Mouse (Mus musculus): ENCODE measurements at regions not wholly inside any gene's neighbourhood (a gene's known extent, or its start where the extent isn't known, plus 50 kb on each side); places are given as distances from the start of the nearest gene placed in this dataset.

DNA sequence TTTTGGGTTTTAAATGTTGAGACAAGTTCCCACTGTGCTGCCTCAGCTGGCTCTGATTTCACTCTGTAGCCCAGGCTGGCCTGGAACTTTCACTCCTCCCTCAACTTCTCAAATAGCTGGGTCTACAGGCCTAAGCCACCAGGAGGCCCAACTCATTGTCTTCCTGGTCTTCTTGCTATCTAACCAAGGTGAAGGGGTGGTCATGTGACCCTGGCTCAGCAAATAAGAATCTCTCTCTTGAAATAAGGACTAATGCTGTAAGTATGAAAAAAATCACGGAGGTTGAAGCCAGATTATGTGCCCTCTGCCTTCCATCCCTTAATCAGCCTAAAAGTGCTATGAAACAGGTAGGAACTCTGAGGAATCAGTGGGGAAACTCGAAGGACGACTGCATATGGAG, 208.7 kb upstream of the Rreb1 start:
- no peaks in the 10 kb centered on the region for H3K4me1 ChIP-seq (ENCODE audit: insufficient read depth, low read length)
- no peak for TF ChIP-seq CTCF (IDR thresholded peaks at IDR 0.05)
- ATAC-seq (ENCODE audit: low FRiP score), result no peak
- H3K9me3 ChIP-seq (ENCODE audit: low read length), result no peaks in the 10 kb centered on the region
- no peak overlapping the region for H3K9ac ChIP-seq (replicated peaks; ENCODE audit: low read length, poor library complexity, severe bottlenecking)
- H3K27me3 ChIP-seq (ENCODE audit: insufficient read depth, low read length), result no peaks in the 10 kb centered on the region
- H3K27ac ChIP-seq (ENCODE audit: low read depth, low read length), result no peak overlapping the region
- H3K4me2 ChIP-seq (ENCODE audit: low read depth, low read length, poor library complexity, severe bottlenecking), result no peak overlapping the region
- 82% methylated on average over 3 of the region's 3 CpGs for WGBS
- no peaks in the 10 kb centered on the region for H3K36me3 ChIP-seq (ENCODE audit: insufficient read depth, low read length)
- no peak for DNase-seq (ENCODE audit: low spot score)
- H3K4me3 ChIP-seq (ENCODE audit: low read depth, low read length), result no peak overlapping the region

DNA sequence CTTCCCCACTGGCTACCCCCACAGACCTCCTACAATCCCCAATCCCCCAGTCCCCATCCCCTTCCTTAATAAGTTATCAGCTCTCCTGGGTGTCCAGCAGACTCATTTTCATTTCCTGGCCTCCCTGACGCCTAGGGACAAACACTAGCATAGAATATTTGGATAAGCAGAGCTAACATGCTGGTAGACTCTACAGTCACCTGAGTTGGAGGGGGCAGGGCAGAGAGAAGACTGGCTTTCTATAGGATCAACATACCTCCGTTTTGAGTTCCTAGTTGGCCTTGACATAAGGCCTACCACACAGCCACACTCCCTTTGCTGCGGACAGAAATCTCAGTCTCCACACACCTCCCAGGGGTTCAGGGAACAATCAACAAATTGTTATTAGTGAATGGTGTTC, 205.2 kb upstream of the Rreb1 start:
- TF ChIP-seq CTCF (IDR thresholded peaks at IDR 0.05), result no peak
- Histone ChIP-seq H3K27ac (ENCODE audit: low read depth, low read length) (no peak overlapping the region), H3K4me3 (ENCODE audit: low read depth, low read length) (no peak overlapping the region), H3K9me3 (ENCODE audit: low read length) (no peaks in the 10 kb centered on the region), H3K4me2 (ENCODE audit: low read depth, low read length, poor library complexity, severe bottlenecking) (no peak overlapping the region), H3K27me3 (ENCODE audit: insufficient read depth, low read length) (no peaks in the 10 kb centered on the region), H3K4me1 (ENCODE audit: insufficient read depth, low read length) (no peaks in the 10 kb centered on the region), H3K9ac (replicated peaks; ENCODE audit: low read length, poor library complexity, severe bottlenecking) (no peak overlapping the region), H3K36me3 (ENCODE audit: insufficient read depth, low read length) (no peaks in the 10 kb centered on the region)
- DNase-seq (ENCODE audit: low spot score), result no peak
- WGBS, result 60% methylated on average over 3 of the region's 3 CpGs
- no peak for ATAC-seq (ENCODE audit: low FRiP score)

DNA sequence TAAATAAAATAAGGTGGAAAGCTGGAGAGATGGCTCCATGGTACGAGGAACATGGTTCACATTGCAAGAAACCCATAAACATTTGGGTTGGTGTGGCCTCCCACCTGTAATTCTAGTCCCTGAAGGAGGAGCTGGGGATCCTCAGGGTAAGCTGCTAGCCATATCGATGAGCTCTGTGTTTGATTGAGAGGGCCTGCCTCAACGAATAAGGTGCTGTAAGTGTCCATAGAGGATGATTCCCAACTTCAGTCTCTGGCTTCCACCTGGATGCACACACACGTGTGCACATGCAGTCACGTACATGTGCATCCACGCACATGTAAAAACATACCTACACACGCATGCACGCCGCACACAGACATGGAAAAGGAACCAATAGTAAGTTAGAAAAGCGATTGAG, 199.0 kb upstream of the Rreb1 start:
- H3K27ac ChIP-seq (ENCODE audit: low read depth, low read length), result no peak overlapping the region
- H3K27me3 ChIP-seq (ENCODE audit: insufficient read depth, low read length), result no peaks in the 10 kb centered on the region
- H3K9ac ChIP-seq (replicated peaks; ENCODE audit: low read length, poor library complexity, severe bottlenecking), result no peak overlapping the region
- TF ChIP-seq CTCF (IDR thresholded peaks at IDR 0.05), result no peak
- no peak overlapping the region for H3K4me3 ChIP-seq (ENCODE audit: low read depth, low read length)
- H3K4me2 ChIP-seq (ENCODE audit: low read depth, low read length, poor library complexity, severe bottlenecking), result no peak overlapping the region
- no peaks in the 10 kb centered on the region for H3K9me3 ChIP-seq (ENCODE audit: low read length)
- no peaks in the 10 kb centered on the region for H3K36me3 ChIP-seq (ENCODE audit: insufficient read depth, low read length)
- H3K4me1 ChIP-seq (ENCODE audit: insufficient read depth, low read length), result no peaks in the 10 kb centered on the region
- 83% methylated on average over 10 of the region's 10 CpGs for WGBS
- no peak for ATAC-seq (ENCODE audit: low FRiP score)
- no peak for DNase-seq (ENCODE audit: low spot score)

DNA sequence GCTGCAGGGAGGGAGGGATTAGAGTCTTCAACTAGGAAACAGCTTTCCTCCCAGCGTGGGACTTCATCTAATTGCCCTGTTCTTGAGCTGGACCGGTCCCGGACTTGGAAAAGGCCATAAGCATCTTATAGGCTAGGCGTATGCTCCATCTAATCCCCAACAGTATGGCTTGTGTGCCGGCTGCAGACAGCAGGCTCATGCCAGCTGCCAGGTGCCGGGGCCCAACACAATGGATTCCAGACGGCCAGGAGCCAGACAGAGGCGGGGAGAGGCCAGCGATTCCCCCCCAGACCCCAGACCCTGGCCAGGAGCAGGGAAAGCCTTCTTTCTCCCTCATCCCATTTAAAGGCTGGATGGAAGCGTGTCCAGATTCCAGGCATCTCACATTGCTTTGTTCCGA, 198.4 kb upstream of the Rreb1 start:
- WGBS, result 25% methylated on average over 11 of the region's 11 CpGs

DNA sequence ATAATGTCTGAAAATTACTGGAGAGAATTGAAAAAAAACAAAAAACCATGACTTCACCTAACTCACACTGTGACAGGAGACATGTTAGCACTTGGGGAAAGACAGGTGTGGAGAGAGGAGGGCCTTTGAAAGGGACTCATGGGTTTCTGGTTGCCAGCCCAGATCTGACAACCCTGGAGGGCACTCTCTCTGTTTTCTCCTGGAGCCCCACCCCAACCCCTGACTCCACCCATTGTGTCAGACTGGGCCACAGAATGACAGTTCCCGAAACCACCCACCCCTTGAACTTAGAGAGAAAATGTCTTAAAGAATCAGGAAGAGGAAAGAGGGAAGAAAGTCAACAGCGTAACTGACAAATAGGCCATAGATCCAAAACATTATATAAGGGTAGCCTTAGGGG, 197.4 kb upstream of the Rreb1 start:
- DNase-seq (ENCODE audit: low spot score), result no peak
- no peak for TF ChIP-seq CTCF (IDR thresholded peaks at IDR 0.05)
- Histone ChIP-seq H3K27me3 (ENCODE audit: insufficient read depth, low read length) (no peaks in the 10 kb centered on the region), H3K9ac (replicated peaks; ENCODE audit: low read length, poor library complexity, severe bottlenecking) (no peak overlapping the region), H3K27ac (ENCODE audit: low read depth, low read length) (no peak overlapping the region), H3K4me3 (ENCODE audit: low read depth, low read length) (no peak overlapping the region), H3K4me2 (ENCODE audit: low read depth, low read length, poor library complexity, severe bottlenecking) (no peak overlapping the region), H3K4me1 (ENCODE audit: insufficient read depth, low read length) (no peaks in the 10 kb centered on the region), H3K9me3 (ENCODE audit: low read length) (no peaks in the 10 kb centered on the region), H3K36me3 (ENCODE audit: insufficient read depth, low read length) (no peaks in the 10 kb centered on the region)
- no peak for ATAC-seq (ENCODE audit: low FRiP score)
- 91% methylated on average over 2 of the region's 2 CpGs for WGBS

More for the DNA sequence above, 198.4 kb upstream of the Rreb1 start:
- ATAC-seq (ENCODE audit: low FRiP score) (peak; percentile 56), DNase-seq (ENCODE audit: low spot score) (peak; percentile 85)
- H3K4me3 ChIP-seq (ENCODE audit: low read depth, low read length), result no peak overlapping the region
- TF ChIP-seq CTCF (IDR thresholded peaks at IDR 0.05), result no peak
- H3K27ac ChIP-seq (ENCODE audit: low read depth, low read length), result no peak overlapping the region
- H3K27me3 ChIP-seq (ENCODE audit: insufficient read depth, low read length), result no peaks in the 10 kb centered on the region
- H3K9ac ChIP-seq (replicated peaks; ENCODE audit: low read length, poor library complexity, severe bottlenecking), result no peak overlapping the region
- no peaks in the 10 kb centered on the region for H3K36me3 ChIP-seq (ENCODE audit: insufficient read depth, low read length)
- H3K9me3 ChIP-seq (ENCODE audit: low read length), result no peaks in the 10 kb centered on the region
- no peaks in the 10 kb centered on the region for H3K4me1 ChIP-seq (ENCODE audit: insufficient read depth, low read length)
- H3K4me2 ChIP-seq (ENCODE audit: low read depth, low read length, poor library complexity, severe bottlenecking), result no peak overlapping the region

DNA sequence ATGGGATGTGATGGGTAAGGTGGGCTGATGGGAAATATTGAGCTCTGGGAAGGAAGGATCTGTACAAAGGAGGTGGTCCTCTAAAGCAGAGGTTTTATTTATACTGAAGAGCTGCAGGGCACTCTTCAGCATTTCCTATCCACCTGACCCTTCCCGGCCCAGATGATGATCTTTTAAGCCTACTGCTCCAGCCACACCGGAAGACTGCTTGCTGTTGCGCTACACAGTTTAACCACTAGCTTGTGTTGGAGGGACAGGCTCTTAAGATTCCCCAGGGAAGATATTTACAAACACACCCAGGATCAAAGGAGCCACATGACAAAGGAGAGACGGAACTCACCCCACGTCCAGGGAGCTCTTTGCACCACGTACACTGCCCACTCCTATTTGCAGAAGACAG, 196.8 kb upstream of the Rreb1 start:
- WGBS, result 64% methylated on average over 6 of the region's 6 CpGs
- Histone ChIP-seq H3K36me3 (ENCODE audit: insufficient read depth, low read length) (no peaks in the 10 kb centered on the region), H3K9me3 (ENCODE audit: low read length) (no peaks in the 10 kb centered on the region), H3K4me3 (ENCODE audit: low read depth, low read length) (no peak overlapping the region), H3K4me2 (ENCODE audit: low read depth, low read length, poor library complexity, severe bottlenecking) (no peak overlapping the region), H3K4me1 (ENCODE audit: insufficient read depth, low read length) (no peaks in the 10 kb centered on the region), H3K27ac (ENCODE audit: low read depth, low read length) (no peak overlapping the region), H3K27me3 (ENCODE audit: insufficient read depth, low read length) (no peaks in the 10 kb centered on the region), H3K9ac (replicated peaks; ENCODE audit: low read length, poor library complexity, severe bottlenecking) (no peak overlapping the region)
- DNase-seq (ENCODE audit: low spot score) (no peak), ATAC-seq (ENCODE audit: low FRiP score) (no peak)
- TF ChIP-seq CTCF (IDR thresholded peaks at IDR 0.05), result no peak

DNA sequence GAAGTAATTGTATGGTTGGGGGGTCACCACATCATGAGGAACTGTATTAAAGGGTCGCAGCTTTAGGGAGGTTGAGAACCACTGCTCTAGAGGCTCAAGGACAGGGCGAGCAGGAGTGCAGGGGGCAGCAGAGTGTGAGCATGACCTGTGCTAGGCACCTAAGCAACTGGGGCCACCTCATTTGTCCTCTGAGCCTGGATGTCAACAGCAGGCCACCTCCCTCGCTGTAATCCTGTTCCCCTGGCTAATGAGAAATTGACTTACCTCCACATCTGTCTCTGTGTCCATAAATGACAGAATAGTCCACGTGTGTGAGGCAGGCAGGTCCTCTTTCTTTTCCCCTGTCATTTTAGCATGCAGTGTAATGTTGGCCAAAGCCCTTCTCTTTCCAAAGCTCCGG, 192.7 kb upstream of the Rreb1 start:
- Histone ChIP-seq H3K4me1 (ENCODE audit: insufficient read depth, low read length) (no peaks in the 10 kb centered on the region), H3K36me3 (ENCODE audit: insufficient read depth, low read length) (no peaks in the 10 kb centered on the region), H3K27ac (ENCODE audit: low read depth, low read length) (no peak overlapping the region), H3K4me2 (ENCODE audit: low read depth, low read length, poor library complexity, severe bottlenecking) (no peak overlapping the region), H3K4me3 (ENCODE audit: low read depth, low read length) (no peak overlapping the region), H3K9me3 (ENCODE audit: low read length) (no peaks in the 10 kb centered on the region), H3K9ac (replicated peaks; ENCODE audit: low read length, poor library complexity, severe bottlenecking) (no peak overlapping the region), H3K27me3 (ENCODE audit: insufficient read depth, low read length) (no peaks in the 10 kb centered on the region)
- no peak for DNase-seq (ENCODE audit: low spot score)
- no peak for ATAC-seq (ENCODE audit: low FRiP score)
- TF ChIP-seq CTCF (IDR thresholded peaks at IDR 0.05), result no peak
- WGBS, result 86% methylated on average over 5 of the region's 5 CpGs
